Mouse (Mus musculus): ENCODE measurements around the gene Plcb2. TPM values are rescaled to one million over a fixed set of nuclear protein-coding genes. Genes with fewer than 3 reads are reported as not detected.
A peak's percentile ranks its signal among the peaks of the same experiment; 100 is the strongest.

Gene Plcb2
- polyA plus RNA-seq, 1 experiment from 2014 or later = 0.17 TPM

DNA sequence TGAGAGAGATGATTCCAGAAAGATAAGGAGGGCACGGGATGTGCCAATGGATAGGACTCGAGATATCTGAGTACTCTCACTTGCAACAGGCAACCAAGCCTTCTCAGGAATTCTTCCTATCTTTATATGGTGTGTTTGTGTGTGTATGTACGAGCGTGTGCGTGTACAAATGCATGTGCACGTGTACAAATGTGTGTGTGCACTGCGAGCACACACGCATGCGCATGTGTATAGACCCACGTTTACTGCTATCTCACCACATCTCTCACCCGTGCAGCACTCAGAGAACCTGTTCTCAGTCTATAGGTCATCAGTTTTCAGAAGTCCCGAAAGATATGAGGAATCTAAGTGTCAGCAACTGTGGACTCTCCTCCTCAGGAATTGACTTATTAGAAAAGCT, 68.7 kb downstream of the Plcb2 start:
- Histone ChIP-seq H3K4me1 (peaks cover 50% of the 10 kb centered on the region), H3K27ac (peak overlapping the region; percentile 25; the same call in 1 of the 2 replicates), H3K27me3 (peaks cover 13% of the 10 kb centered on the region), H3K36me3 (ENCODE audit: poor library complexity, severe bottlenecking) (no peaks in the 10 kb centered on the region), H3K4me3 (no peak overlapping the region), H3K4me2 (peak overlapping the region; percentile 64), H3K9me3 (replicated peaks) (no peaks in the 10 kb centered on the region), H3K9ac (peak overlapping the region; percentile 65; the same call in 1 of the 2 replicates)
- ATAC-seq = no peak
- 88% methylated on average over 12 of the region's 12 CpGs for WGBS

DNA sequence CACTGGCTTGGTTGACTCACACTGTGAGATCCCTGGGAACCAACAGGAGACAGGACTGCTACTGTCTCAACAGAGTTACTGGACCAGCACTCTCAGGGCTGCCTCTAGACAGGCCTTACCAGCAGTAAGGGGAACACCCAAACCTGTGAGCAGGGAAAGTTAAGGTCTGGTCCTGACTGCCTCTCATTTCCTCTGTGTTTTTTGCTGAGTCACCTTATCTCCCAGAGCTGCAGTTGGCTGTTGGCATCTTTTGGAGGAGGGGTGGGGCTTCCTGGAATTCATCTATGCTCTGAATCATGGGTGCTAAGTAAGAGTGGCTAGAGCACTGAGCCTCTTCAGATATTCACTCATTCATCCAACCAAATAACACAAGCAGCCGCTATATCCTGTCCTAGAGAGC, 69.2 kb downstream of the Plcb2 start:
- WGBS = 71% methylated on average over 1 of the region's 1 CpGs
- no peak overlapping the region for H3K4me2 ChIP-seq

DNA sequence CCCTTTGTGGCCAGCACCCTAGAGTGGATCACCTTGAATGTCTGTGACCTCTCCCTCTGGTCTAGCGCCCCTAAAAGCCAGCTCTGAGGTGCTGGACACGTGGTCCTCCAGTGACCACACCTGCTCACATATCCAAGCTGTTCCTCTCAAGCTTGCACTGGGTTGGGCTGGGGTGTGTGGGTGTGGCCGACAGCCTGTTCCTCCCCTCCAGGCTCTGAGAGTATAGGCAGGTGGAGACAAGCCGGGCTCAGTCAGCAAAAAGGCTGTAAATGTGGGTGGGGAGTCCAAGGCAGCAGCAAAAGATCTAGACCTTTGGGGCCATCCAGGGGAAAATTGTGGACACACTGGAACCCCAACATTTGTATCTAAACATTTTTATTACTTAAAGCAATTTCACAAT, 69.8 kb downstream of the Plcb2 start:
- no peak for ATAC-seq
- H3K4me2 ChIP-seq = no peak overlapping the region

More for the DNA sequence above, 69.2 kb downstream of the Plcb2 start:
- Histone ChIP-seq H3K27ac (peak overlapping the region; percentile 25; the same call in 1 of the 2 replicates), H3K36me3 (ENCODE audit: poor library complexity, severe bottlenecking) (no peaks in the 10 kb centered on the region), H3K4me1 (peaks cover 46% of the 10 kb centered on the region), H3K4me3 (no peak overlapping the region), H3K9me3 (replicated peaks) (no peaks in the 10 kb centered on the region), H3K27me3 (peaks cover 9% of the 10 kb centered on the region), H3K9ac (no peak overlapping the region)
- ATAC-seq = no peak

More for the DNA sequence above, 69.8 kb downstream of the Plcb2 start:
- peaks cover 6% of the 10 kb centered on the region; the same call in 1 of the 2 replicates for H3K27me3 ChIP-seq
- whole genome bisulfite sequencing = 36% methylated on average over 4 of the region's 4 CpGs
- H3K4me3 ChIP-seq = no peak overlapping the region
- H3K9me3 ChIP-seq (replicated peaks) = no peaks in the 10 kb centered on the region
- H3K27ac ChIP-seq = no peak overlapping the region
- no peak overlapping the region for H3K9ac ChIP-seq
- no peaks in the 10 kb centered on the region for H3K36me3 ChIP-seq (ENCODE audit: poor library complexity, severe bottlenecking)
- peaks cover 40% of the 10 kb centered on the region for H3K4me1 ChIP-seq

Other genes starting within 250 kb of the Plcb2 start
- 336 and 347 TPM in 2 replicates for gene Srp14, start 248.7 kb downstream of the Plcb2 start, polyA plus RNA-seq (2015; fragmentation: Nextera tagmentation; extraction: Ambion mirVana)
- 1.6 and 2.8 TPM in 2 replicates for gene Bmf, start 178.8 kb downstream of the Plcb2 start, polyA plus RNA-seq (2015; fragmentation: Nextera tagmentation; extraction: Ambion mirVana)
- 80.7 and 85.2 TPM in 2 replicates for gene Bub1b, start 130.2 kb downstream of the Plcb2 start, polyA plus RNA-seq (2015; fragmentation: Nextera tagmentation; extraction: Ambion mirVana)
- gene Pak6, start 65.1 kb downstream of the Plcb2 start, polyA plus RNA-seq (2015; fragmentation: Nextera tagmentation; extraction: Ambion mirVana) = 9.0 and 12.6 TPM in 2 replicates
- gene Ankrd63, start 24.5 kb downstream of the Plcb2 start, polyA plus RNA-seq (2015; fragmentation: Nextera tagmentation; extraction: Ambion mirVana) = 0.06 and 0.17 TPM in 2 replicates
- 26.3 and 27.0 TPM in 2 replicates for gene Inafm2, start 17.3 kb upstream of the Plcb2 start, polyA plus RNA-seq (2015; fragmentation: Nextera tagmentation; extraction: Ambion mirVana)
- gene Ccdc9b, start 34.2 kb upstream of the Plcb2 start, polyA plus RNA-seq (2015; fragmentation: Nextera tagmentation; extraction: Ambion mirVana) = 1.5 and 2.0 TPM in 2 replicates
- not detected in 2 replicates for gene Phgr1, start 44.3 kb upstream of the Plcb2 start, polyA plus RNA-seq (2015; fragmentation: Nextera tagmentation; extraction: Ambion mirVana)
- gene Disp2, start 51.3 kb upstream of the Plcb2 start, polyA plus RNA-seq (2015; fragmentation: Nextera tagmentation; extraction: Ambion mirVana) = 13.6 and 15.7 TPM in 2 replicates
- gene Knstrn, start 85.6 kb upstream of the Plcb2 start, polyA plus RNA-seq (2015; fragmentation: Nextera tagmentation; extraction: Ambion mirVana) = 130 and 133 TPM in 2 replicates
- 54.0 and 58.4 TPM in 2 replicates for gene Ivd, start 133.5 kb upstream of the Plcb2 start, polyA plus RNA-seq (2015; fragmentation: Nextera tagmentation; extraction: Ambion mirVana)
- gene Bahd1, start 171.9 kb upstream of the Plcb2 start, polyA plus RNA-seq (2015; fragmentation: Nextera tagmentation; extraction: Ambion mirVana) = 4.4 and 4.5 TPM in 2 replicates
- gene Chst14, start 198.1 kb upstream of the Plcb2 start, polyA plus RNA-seq (2015; fragmentation: Nextera tagmentation; extraction: Ambion mirVana) = 5.9 and 6.9 TPM in 2 replicates

Data from forebrain, embryonic 13.5 days (tissue).